Mouse (Mus musculus): ENCODE results near the gene Dnah10.

GRCm38 (mm10) chr5:124814797-124815196 lies 89.9 kb downstream of the Dnah10 start:
- TF ChIP-seq CTCF (IDR thresholded peaks at IDR 0.05; ENCODE audit: extremely low read depth, insufficient read depth, insufficient read length, insufficient replicate concordance) (no peak), POLR2A (IDR thresholded peaks at IDR 0.05; ENCODE audit: low read depth, low read length) (no peak)
